Mouse (Mus musculus) cerebellum, postnatal 4 days (tissue): Measurements from ENCODE around the gene Myadml2.

ENCODE experiments used
- DNase-seq, 2 experiments: peaks; one replicate each; pipeline ENCODE4 v3.0.0; 2022; ENCODE audit warnings: low spot score in 2 of 2, mixed read lengths in 1 of 2

The Myadml2 gene

DNA sequence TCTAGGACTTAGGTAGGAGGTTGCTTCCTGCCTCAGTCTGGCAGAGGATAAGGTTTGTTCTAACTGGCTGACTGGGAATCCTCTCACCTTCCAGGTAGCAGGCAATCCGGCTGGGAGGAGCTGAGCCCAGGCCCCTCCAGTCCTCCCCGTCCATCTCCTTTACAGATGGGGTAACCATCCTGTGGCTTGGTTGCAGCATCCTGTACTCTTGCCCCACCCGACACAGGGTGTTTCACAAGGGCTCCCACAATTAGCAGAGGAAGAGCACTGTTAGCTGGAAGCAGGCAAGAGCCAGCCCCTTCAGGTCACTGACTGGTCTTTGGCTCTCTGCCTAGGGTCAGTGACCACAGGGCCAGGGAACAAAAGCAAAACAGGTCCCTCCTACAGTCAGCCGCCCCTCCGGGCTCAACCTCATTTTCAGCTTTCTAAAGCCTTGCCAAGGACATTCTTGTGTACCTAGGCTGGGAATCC, 17.5 kb downstream of the Myadml2 start:
- peak in 1 of 2 experiments; percentile 20 for DNase-seq

DNA sequence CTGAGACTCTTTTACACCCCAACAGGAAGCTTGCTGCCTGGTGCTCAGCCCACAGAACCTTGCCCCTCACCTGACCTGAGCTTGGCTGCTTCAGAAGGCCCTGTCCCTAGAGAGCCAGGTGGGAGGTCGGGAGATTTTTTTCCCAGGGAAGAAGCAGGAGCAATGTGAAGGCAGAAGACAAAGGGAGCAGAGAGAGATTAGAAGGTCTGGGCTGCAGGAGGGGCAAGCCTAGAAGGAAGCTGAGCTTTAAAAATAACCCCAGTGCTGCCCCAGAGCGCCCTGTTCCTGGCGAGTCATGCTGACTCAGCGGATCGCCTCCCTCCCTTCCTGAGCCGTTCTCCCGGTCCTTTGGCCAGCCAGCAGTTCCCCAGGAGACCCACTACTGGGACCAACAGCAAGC, 18.0 kb downstream of the Myadml2 start:
- DNase-seq, result peak in 1 of 2 experiments; percentile 17

DNA sequence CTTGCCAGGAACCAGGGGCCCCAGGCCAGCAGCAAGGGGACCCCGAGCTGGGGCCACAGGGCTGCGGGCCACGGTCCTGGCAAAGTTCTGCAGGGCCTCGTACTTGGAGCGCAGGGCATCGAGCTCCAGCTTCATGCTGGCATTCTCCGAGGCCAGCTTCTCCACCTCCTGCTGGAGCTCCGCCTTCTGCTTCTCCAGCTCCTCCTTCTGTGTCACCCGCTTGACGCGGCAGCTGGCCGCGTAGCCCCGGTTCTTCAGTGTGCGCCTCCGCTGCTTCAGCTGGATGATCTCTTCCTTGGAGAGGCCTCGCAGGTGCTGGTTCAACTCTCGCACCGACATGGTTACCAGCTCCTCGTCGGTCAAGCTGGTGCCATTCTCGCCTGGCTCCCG, 18.6 kb downstream of the Myadml2 start:
- peak in 1 of 2 experiments; percentile 18 for DNase-seq

DNA sequence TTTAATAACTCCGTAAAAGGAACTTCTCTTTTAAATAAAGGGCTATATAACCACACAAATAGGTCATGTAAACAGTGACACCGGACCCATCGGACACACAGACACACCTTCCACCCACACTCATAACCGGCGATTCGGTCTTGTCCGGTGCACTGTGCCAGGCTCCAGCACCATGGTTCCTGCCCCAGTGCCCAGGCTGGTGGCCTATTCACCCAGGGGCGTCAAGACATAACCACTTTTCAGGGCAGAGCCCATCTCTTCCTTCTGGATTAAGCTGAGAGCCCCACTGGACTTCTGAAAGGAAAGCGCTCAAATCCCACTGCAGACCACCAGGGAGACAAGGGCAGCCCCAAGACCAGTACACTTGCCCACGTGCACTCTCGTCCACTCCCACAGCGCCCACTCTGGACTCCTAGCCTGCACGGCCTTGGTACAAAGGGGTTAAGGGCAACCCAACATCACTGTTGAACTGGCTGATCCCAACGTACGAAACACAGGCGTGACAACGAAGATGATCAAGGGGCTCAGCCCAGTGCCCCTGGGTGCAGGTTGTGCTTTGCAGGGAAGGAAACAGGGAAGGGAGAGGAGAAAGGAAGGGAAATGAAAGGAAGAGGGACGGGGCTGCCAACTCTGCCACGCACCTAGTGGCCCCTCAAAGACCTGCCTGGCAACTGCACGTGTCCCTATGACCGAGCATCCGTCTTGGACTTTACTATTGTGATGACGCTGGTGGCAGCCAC, 19.2 kb downstream of the Myadml2 start:
- peak in 1 of 2 experiments; percentile 14 for DNase-seq

DNA sequence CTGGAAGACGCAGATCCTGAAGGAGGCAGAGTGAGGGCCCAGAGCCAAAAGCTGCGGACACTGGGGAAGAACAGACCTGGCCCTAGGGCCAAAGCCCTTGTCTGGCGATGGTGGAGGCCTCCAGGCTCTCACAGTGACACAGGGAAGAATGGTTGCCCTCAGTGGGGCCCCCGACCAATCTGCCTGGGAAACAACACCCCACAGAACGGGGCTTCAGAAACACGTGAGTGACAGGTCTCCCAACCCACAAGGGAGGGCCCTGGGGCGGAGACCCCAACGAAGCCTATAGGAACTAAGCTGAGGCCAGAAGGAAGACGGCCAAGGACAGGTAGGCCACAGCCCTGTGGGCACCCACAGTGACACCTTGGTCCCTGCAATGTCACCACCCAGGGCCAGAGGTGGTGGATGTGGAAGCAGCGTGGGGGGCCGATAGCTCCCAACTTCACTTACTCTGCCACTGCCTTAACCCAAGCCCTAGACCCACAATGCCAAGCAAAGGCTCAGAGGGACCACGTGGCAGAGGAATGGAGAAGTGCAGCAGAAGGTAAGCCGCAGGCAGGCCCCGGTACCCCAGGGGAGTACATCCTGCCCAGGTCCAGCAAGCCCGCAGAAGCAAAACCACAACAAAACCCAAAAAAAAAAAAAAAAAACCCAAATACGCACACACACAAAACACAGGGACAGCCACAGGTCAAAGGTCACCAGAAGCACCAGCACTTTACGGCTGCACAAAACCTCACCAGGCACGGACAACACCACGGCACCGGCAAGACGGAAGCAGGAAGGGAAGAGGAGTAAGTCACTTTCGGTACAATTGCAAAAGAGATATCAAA, 20.3 kb downstream of the Myadml2 start:
- DNase-seq, result no peak

DNA sequence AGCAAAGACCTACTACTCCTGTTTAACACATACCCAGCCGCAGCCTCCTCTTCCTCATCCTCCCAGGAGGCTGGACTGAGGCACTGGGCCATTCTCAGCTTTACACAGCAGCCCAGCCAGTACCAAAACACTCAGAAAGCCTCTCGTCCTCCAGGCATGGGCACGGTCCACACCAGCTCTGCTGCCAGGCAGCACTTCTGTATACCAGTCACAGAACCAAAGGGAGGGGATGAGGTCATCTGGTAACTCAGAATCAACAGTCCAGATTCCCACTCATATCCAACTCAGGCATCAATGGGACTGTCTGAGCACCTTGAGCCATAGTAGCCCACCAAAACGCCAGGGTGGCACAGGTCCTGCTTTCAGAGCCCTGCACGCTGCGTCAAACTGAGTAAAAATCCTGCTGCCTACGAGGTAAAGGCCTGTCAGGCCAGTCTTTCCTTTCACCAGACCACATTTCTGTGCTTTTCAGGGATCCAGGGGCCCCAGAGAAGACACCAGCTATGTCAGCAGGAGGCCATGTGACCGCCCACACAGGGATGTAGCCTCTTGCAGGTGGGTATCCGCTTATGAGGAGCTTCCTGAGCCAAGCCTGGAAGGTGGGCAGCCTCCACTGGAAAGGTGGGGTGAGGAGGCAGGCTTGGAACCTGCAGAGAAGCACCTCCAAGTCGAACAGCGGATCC, 21.0 kb downstream of the Myadml2 start:
- DNase-seq, result no peak

DNA sequence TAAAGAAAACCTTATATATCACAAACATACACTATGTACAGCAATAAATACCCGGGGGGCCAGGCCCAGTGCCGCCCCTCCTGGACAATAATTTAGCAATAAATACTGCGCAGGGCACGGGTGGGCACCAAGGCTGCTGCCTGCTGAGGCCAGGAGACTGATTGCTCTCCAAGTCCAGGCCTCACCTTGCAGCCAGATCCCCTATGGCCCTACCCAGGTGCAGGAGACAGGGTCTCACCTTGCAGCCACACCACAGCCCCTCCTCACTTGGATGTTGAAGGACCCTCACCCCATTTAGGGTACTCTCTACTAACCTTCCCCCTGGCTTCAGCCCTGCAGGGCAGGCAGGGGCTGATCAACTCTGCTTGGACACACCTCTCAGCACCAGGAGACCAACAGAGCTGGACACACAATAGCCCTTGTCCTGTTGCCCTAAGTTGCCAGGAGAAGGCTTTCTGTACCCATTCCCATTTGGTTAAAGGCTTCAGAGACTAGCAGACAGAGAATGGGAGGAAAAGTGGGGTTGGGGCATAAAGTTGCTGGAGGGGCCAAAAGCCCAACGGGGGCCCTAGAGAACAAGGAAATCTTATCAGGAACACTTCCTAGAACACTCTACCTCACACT, 22.7 kb downstream of the Myadml2 start, which contains the start of gene Sirt7:
Gene Sirt7 (minus strand): TSS at position 89 of the 624 bp plus-strand sequence.
- DNase-seq, result no peak

DNA sequence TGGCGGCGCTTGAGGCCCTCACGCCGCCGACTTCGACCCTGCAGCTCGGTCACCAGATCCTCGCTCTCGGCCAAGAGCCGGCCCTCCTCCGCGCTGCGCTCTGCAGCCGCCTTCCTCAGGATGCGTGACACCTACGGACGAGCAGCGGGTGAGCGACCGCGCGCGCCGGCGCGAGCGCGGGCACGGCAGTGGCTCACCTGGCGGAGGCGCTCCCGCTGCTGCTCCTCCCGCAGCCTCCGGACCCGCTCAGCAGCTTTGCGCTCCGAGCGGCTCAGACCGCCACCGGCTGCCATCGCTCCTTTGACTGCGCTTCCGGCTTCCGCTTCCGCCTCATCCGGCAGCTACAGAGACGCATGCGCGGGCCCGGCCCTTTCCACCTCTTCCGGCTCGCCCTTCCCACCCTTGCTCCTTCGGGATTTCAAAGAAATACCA, 23.3 kb downstream of the Myadml2 start:
- peak; percentile 63 to 82 for DNase-seq

DNA sequence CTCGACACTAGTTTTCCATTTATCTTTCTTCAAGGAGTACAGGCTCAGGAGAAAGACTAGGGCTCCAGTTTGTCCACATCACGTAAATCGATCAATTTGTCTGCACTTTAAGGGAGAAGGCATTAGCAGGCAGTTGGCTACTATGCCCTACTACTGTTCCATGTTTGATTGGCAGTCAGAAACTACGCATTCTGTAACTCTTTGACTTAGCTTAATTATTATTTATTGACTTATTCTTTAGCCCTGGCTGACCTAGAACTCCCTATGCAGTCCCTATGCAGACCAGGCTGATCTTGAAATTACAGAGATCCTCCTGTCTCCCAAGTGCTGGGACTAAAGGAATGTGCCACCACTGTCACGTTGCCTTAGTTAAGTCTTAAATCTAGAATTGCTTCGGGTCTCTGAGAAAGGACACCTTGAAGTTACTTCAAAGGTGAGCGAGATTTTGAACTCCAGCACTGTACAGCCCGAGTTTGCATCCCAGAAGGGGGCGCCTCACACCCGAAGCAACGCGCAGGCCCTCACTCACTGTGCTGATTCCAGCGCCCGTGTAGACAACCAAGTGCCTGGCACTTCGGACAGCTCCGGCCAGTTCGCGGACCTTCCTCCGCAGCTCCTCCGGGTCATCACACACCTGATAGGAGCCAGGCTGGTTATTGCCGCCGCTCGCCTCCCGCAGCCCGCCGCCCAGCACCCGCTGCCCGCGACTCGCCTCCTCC, 23.8 kb downstream of the Myadml2 start:
- DNase-seq, result peak in 1 of 2 experiments; percentile 61

DNA sequence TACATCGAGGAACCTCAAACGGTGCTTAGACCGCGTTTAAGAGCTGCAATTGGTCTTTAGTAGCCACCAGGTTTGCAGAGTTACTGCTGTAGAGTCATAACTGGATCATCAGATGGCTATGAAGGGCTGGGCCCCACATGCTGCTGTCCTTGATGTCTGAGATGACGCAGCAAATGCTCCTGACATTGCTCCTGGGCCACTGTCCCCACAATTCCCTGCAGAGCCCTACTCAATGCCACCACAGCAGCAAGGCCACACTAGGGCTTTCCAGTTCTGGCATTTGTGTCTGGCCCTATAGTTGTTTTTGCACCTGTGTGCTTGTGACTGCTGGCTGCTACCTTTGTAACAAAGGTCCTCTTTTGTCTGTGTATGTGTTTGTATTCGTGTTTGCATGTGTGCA, 25.2 kb downstream of the Myadml2 start:
- DNase-seq, result no peak

DNA sequence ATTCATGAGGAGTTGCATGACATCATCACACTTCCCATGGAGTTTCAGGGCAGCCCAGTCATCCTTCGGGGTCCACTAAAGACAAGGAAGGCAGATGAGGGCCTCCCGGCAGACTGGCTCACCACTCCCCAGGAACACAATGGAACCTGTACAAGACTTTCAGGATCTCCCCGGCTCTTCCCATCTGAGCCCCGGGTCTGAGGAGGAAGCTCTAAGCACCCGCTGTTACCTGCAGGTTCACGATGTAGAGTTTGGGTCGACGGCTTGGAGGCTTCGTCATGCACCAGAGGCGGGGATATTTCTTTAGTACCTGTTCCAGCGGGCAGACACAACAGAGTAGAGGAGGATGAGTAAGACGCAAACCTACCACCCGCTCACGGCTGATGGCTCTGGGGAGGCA, 27.8 kb downstream of the Myadml2 start:
- DNase-seq, result no peak

DNA sequence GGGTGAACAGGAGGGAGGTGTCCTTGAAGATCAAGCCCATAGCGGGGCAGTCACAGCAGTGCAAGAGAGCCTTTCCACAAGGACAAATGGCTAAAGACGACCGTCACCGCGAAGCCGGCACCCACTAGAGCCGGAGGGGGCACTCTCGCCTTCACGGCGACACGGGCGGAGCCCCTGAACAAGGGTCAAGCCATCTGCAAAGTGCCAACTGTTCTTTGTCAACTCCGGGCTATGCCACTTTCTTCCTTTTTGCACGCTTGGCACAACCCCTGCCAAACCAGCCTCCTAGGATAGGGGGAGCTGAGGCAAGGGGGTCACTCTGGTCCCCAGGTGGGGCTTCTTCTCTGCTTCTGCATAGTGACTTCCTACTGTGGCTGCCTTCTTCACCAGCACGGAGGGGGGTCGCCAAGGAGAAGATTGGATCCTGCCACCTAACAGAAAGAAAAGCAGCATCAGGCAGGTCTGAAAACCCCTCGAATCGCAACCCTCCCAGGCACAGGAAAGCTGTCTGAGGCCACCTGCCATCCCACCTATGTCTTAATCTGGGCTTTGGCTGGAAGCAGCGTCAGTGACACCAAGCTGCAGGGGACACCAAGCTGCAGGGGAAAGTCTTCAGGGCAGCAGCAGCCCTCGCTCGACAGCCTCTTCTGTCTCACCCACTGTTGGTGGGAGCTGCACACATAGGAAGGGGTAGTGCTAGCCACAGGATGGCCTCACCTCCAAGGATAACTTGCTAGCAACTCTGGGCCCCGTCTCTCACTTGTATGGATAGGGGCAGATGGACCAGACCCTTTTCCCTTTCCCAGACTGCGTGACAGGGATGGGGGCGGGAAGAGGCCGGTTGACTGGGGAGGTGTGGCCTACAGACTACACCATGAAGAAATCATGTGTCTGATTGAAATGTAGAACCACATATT, 29.1 kb downstream of the Myadml2 start:
- no peak for DNase-seq

DNA sequence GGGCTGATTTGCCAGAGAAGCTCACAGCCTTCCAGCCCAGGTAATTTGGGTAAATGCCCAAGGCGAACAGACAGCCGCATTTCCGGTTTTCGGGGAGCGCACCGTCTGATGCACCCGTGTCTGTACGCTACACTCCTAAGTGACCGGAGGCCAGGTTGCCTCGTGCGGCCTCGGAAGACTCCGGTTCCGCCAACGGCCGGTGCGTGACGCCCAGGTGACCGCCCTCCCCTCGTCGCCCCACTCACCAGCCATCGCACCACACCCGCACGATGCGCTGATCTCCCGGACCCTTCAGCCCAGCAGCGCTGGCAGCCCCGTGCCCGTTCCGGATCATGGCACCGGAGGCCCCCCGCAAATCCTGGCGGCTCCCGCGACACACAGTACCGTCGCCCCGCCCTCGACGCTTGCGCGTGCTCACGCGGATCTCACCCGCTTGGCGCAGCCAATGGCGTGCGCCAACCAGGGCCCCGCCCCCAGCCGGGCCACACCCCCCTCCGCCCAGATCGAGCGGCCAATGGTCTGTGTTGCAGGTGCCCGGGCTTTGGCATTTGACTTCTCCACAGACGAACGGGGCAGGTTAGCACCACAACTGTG, 30.3 kb downstream of the Myadml2 start, which contains the start of gene Pcyt2:
Gene Pcyt2 (minus strand): TSS at position 418 of the 594 bp plus-strand sequence.
- peak; percentile 83 to 91 for DNase-seq

DNA sequence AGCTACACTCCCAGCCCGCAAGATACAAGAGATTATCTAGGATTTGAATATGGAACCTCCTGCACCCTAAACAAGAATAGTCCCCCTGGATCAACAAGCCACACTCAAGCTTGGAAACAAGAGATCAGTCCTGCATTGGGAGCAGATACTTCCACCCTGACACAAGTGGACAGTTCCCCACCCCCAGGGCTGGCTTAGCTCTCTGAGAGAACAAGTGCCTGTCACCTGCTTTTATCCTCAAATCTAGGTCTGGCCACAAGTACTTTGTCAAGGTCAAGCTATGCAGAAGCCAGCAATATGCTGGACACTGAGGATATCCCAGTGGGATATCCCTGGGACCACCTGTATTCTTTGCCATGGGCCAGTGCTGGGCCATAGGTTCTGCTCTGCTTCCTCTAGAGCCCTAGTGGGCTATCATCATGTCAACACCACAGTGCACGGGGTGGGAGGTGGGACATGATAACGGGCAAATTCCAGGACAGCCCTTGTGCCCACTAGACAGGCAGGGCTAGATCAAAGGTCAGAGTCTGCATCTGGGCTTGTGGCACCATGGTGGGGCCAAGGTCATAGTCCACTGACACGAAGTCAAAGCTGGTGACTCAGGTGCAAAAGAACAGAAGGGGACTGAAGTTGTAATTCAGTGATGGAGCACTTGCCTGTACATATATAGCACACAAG, 31.2 kb downstream of the Myadml2 start:
- no peak for DNase-seq

DNA sequence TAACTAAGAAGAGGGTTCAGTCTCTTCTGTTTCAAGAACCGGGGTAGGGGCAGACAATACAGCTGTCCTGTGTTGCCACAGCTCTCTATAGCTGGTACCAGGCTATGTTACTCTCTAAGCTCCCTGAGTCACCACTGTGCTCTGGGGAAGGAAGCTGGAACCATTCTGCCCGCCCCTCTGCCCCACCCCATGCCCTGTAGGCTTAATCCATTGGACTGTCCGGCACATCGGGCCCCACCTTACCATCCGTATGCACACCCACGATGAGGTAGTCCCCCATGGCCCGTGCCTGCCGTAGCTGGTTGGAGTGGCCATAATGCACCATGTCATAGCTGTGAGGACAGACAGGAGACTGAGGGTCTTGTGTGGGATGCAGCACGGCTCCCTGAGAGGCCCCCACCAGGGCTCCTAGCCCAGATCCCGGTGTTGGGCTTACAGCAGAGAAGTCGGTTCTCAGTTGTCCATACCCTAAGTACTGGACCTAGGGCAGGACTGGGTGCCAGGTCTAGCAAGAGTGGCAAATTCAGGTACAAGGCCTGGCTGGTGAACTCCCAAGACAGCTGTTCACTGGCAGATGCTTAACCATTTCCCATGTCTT, 32.3 kb downstream of the Myadml2 start:
- no peak for DNase-seq

DNA sequence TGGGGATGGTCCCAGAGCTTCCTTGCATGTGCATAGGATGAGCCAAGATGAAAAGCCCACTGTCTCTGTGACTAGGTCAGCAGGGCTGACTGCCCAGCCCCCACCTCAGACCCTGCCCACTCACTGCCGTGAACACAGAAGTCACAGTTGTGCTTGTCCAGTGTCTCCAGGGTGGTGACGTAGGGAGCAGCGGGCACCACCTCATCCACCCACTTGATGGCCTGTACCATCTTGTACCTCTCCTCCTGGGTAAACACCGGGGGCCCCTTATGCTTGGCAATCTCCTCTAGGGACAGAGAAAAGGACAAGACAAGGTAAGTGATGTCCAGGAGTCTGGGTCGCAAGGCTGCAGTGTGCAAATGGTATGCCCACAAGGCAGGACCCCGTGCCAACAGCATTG, 32.8 kb downstream of the Myadml2 start:
- no peak for DNase-seq

DNA sequence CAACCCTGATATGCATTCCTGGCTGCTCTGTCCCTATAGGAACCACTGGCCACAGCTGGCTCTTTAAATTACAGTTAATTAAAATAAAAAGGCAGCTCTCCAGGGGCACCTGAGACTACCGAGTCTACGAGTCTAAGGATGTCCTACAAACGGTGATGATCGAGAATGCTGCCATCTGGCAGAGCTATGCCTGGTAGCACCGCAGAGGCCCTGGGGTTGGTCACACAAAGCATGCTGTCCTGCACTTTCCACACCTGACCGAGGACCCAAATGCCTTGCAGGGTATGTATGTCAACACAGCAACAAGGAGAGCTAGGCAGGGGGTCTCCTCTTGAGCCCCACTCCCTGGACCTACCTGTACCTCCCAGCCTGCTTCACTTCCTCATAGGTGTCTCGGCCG, 34.0 kb downstream of the Myadml2 start:
- DNase-seq, result no peak

DNA sequence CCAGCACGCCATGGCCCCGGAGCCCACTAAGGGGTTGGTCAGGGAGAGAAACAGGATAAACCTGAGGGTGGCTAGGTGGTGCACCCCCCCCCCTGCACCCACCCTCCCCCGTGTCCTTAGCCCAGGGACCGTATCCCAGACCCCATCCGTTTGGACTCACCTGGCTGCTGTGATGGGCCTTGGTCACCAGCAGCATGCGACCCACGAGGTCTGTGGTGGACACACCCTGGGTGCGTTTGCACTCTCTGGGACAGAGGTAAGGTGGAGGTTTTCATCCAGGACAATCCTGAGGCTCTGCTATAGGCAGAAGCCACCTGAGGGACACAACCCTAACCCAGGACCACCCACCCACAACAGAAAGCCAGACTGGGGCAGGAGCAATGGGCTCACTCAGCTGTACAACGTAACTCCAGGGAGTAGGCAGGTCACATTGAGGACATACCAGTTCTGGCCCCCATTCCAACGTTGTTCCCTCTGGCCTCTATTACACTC, 34.4 kb downstream of the Myadml2 start:
- DNase-seq, result no peak
